Mouse (Mus musculus): ENCODE data around the gene Mbnl1.

- TF ChIP-seq CTCF (IDR thresholded peaks at IDR 0.05; ENCODE audit: borderline replicate concordance, insufficient read depth, low read length): no peak
- no peak for TF ChIP-seq POLR2A (IDR thresholded peaks at IDR 0.05; ENCODE audit: low read depth, low read length)
Observed at GRCm38 (mm10) chr3:60565950-60566349, 93.3 kb downstream of the Mbnl1 start.

Data from embryonic fibroblast, embryonic 13.5 days (primary cell).